Mouse (Mus musculus) bone marrow macrophage, adult 2 months (primary cell): Measurements from ENCODE around the gene Isoc2b.

Experiments used
- CTCF ChIP-seq: IDR thresholded peaks from 2 replicates; pipeline ENCODE4 v1.5.1; 2012; ENCODE audit warnings: low read depth, mild to moderate bottlenecking, low read length, moderate library complexity
- POLR2A ChIP-seq: IDR thresholded peaks from 2 replicates; pipeline ENCODE4 v1.6.1; 2012; ENCODE audit warnings: mild to moderate bottlenecking, low read depth, low read length, borderline replicate concordance

- TF ChIP-seq CTCF (no peak), POLR2A (no peak)
Observed at GRCm38 (mm10) chr7:4902404-4902803, 32.3 kb upstream of the Isoc2b start.
